Mouse (Mus musculus): ENCODE measurements around the gene Mrpl4. TPM values are rescaled to one million over a fixed set of nuclear protein-coding genes. Genes with fewer than 3 reads are reported as not detected.

Mrpl4 gene
- total RNA-seq (2023), result 41.4 TPM

GRCm38 (mm10) chr9:21002627-21003551 is at the start of gene Mrpl4:
Gene Mrpl4 (plus strand): TSS chr9:21002738.

GRCm38 (mm10) chr9:20959430-20959938 is 43.1 kb upstream of the Mrpl4 start, which contains the start of gene Dnmt1:
Gene Dnmt1 (minus strand): TSS chr9:20959888.

GRCm38 (mm10) chr9:20976216-20976960 is 26.1 kb upstream of the Mrpl4 start, which contains the start of gene S1pr2:
Gene S1pr2 (minus strand): TSS chr9:20976781.

GRCm38 (mm10) chr9:21015571-21016130 is 13.1 kb downstream of the Mrpl4 start, which contains the start of gene Icam1:
Gene Icam1 (plus strand): TSS chr9:21015985.

GRCm38 (mm10) chr9:21029291-21030054 is 26.9 kb downstream of the Mrpl4 start, which contains the start of gene Icam4:
Gene Icam4 (plus strand): TSS chr9:21029373.

GRCm38 (mm10) chr9:21031896-21032351 is 29.4 kb downstream of the Mrpl4 start, which contains the start of gene Icam5:
Gene Icam5 (plus strand): TSS chr9:21032073.

Other genes with a start within 250 kb of the Mrpl4 start
- 0.15 TPM for gene Col5a3, start 187.7 kb upstream of the Mrpl4 start, total RNA-seq (2023)
- gene Rdh8, start 184.2 kb upstream of the Mrpl4 start, total RNA-seq (2023), result not detected
- 72.1 TPM for gene A230050P20Rik, start 134.1 kb upstream of the Mrpl4 start, total RNA-seq (2023)
- 2.3 TPM for gene Angptl6, start 123.0 kb upstream of the Mrpl4 start, total RNA-seq (2023)
- 90.6 TPM for gene Ppan, start 114.6 kb upstream of the Mrpl4 start, total RNA-seq (2023)
- gene Eif3g, start 104.1 kb upstream of the Mrpl4 start, total RNA-seq (2023), result 177 TPM
- gene Dnmt1, start 42.9 kb upstream of the Mrpl4 start, total RNA-seq (2023), result 90.9 TPM
- 2.6 TPM for gene S1pr2, start 26.0 kb upstream of the Mrpl4 start, total RNA-seq (2023)
- gene Icam1, start 13.2 kb downstream of the Mrpl4 start, total RNA-seq (2023), result 44.3 TPM
- gene Icam4, start 26.6 kb downstream of the Mrpl4 start, total RNA-seq (2023), result 0.92 TPM
- gene Icam5, start 29.3 kb downstream of the Mrpl4 start, total RNA-seq (2023), result 0.21 TPM
- gene Zglp1, start 64.4 kb downstream of the Mrpl4 start, total RNA-seq (2023), result not detected
- gene Gm49373, start 70.4 kb downstream of the Mrpl4 start, total RNA-seq (2023), result 1.7 TPM
- 25.2 TPM for gene Fdx1l, start 70.9 kb downstream of the Mrpl4 start, total RNA-seq (2023)
- gene Gm38431, start 89.3 kb downstream of the Mrpl4 start, total RNA-seq (2023), result 12.2 TPM
- 107 TPM for gene Raver1, start 89.3 kb downstream of the Mrpl4 start, total RNA-seq (2023)
- gene Tyk2, start 128.5 kb downstream of the Mrpl4 start, total RNA-seq (2023), result 48.3 TPM
- gene Cdc37, start 147.2 kb downstream of the Mrpl4 start, total RNA-seq (2023), result 131 TPM
- 0.92 TPM for gene Pde4a, start 163.0 kb downstream of the Mrpl4 start, total RNA-seq (2023)
- 37.0 TPM for gene Keap1, start 236.6 kb downstream of the Mrpl4 start, total RNA-seq (2023)
- not detected for gene S1pr5, start 245.7 kb downstream of the Mrpl4 start, total RNA-seq (2023)

Data from CD8-positive naive resting alpha-beta T cell, adult 57 days (primary cell).